Mouse (Mus musculus) testis, postnatal 10 days (tissue): ENCODE measurements around the gene Cdh23.

ENCODE experiments used
- DNase-seq: peaks from one replicate; pipeline ENCODE4 v3.0.0; 2021; ENCODE audit warnings: low spot score

Cdh23 gene

GRCm38 (mm10) chr10:60363426-60363825 is 332.9 kb downstream of the Cdh23 start:
- no peak for DNase-seq

GRCm38 (mm10) chr10:60362310-60362628 is 334.0 kb downstream of the Cdh23 start:
- DNase-seq: no peak

- DNase-seq: no peak
These were observed 334.5 kb downstream of the Cdh23 start for GRCm38 (mm10) chr10:60361615-60362309.

GRCm38 (mm10) chr10:60358776-60359175 is 337.5 kb downstream of the Cdh23 start:
- no peak for DNase-seq

GRCm38 (mm10) chr10:60357901-60358300 is 338.4 kb downstream of the Cdh23 start:
- DNase-seq: no peak

- DNase-seq: no peak
These were observed 338.8 kb downstream of the Cdh23 start for GRCm38 (mm10) chr10:60357441-60357840.

- DNase-seq: no peak
These were observed 341.2 kb downstream of the Cdh23 start for GRCm38 (mm10) chr10:60354881-60355677.

GRCm38 (mm10) chr10:60354003-60354325 is 342.3 kb downstream of the Cdh23 start:
- no peak for DNase-seq

GRCm38 (mm10) chr10:60353241-60354002 is 342.9 kb downstream of the Cdh23 start:
- no peak for DNase-seq

GRCm38 (mm10) chr10:60351761-60352455 is 344.4 kb downstream of the Cdh23 start:
- no peak for DNase-seq

- no peak for DNase-seq
These were observed 345.0 kb downstream of the Cdh23 start for GRCm38 (mm10) chr10:60351248-60351647.

GRCm38 (mm10) chr10:60350805-60351167 is 345.5 kb downstream of the Cdh23 start:
- peak; percentile 88 for DNase-seq

GRCm38 (mm10) chr10:60350077-60350804 is 346.0 kb downstream of the Cdh23 start:
- no peak for DNase-seq

GRCm38 (mm10) chr10:60349644-60350043 is 346.6 kb downstream of the Cdh23 start:
- no peak for DNase-seq

- DNase-seq: no peak
These were observed 347.2 kb downstream of the Cdh23 start for GRCm38 (mm10) chr10:60349056-60349455.

GRCm38 (mm10) chr10:60347768-60348610 is 348.3 kb downstream of the Cdh23 start:
- no peak for DNase-seq

GRCm38 (mm10) chr10:60346701-60347405 is 349.4 kb downstream of the Cdh23 start, which contains the start of gene Vsir:
Gene Vsir (plus strand): TSS chr10:60346851.
- DNase-seq: peak; percentile 82

GRCm38 (mm10) chr10:60346056-60346455 is 350.2 kb downstream of the Cdh23 start:
- DNase-seq: no peak

- DNase-seq: no peak
These were observed 352.2 kb downstream of the Cdh23 start for GRCm38 (mm10) chr10:60344111-60344510.

- no peak for DNase-seq
These were observed 354.8 kb downstream of the Cdh23 start for GRCm38 (mm10) chr10:60341528-60341927.
